Mouse (Mus musculus) A20 (cell line): ENCODE measurements around the gene Brms1l.
A peak's percentile ranks its signal among the peaks of the same experiment; 100 is the strongest.

Source experiments
- DNase-seq: peaks from one replicate; pipeline ENCODE4 v3.0.0-alpha.2; 2011; ENCODE audit warnings: low read depth, low spot score

Brms1l gene

GRCm38 (mm10) chr12:55859409-55860349, 23.6 kb downstream of the Brms1l start:
- no peak for DNase-seq

DNA sequence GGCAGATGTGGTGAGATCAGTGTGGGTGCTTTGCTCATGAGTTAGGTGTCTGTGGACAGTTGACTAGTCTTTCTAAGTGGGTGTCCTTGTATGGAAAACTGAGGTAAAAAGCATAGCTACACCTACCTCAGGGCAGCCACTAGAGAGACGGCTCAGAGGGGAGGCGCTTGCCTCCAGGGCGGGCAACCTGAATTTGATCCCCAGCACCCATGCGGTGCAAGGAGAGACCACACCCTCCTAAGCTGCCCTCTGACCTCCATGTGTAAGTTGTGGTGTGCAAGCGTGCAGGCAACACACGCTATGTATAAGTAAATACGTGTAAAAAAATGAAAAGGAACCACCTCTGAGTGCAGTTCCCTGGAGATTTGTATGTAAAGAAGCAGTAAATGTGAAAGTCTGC, 24.5 kb downstream of the Brms1l start:
- DNase-seq: no peak

DNA sequence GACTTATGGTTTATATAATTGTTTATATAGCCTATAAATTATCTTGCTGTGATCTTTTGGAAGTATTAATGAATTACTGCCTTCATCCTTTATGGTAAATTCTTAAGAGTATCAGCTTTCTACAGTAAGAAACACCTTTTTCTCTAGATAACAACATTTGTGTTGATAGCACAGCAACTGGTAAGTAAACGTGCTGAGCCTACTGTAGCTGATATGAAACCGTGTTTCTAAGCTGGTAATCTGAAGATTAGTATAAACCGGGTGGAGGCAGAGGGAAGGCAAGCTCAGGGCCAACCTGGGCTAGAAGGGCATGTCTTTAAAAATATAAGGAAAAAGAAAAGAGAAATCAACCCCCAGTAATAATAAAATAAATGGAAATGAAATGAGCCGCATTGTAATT, 31.6 kb downstream of the Brms1l start:
- DNase-seq: no peak

- DNase-seq: no peak
Measured at GRCm38 (mm10) chr12:55869622-55870322, 33.6 kb downstream of the Brms1l start.

- no peak for DNase-seq
Measured at GRCm38 (mm10) chr12:55885449-55885848, 49.3 kb downstream of the Brms1l start.

DNA sequence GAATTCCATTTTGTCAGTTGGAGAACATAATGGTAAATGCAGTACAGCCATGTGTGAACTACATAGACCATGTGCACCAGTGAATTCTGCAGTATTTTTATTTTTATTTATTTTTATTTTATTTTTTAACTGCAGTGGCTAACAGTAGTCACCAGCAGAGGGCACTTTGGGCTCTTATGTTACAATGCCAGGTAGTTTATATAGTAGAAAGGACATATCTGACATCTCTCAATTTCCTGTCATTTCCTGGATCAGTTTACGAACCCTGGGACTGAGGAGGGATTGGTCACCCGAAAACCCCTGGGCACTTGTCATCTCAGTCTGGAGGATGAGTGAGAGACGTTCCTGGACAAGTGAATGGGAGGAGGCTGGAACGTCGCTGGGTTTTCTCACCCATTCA, 52.4 kb downstream of the Brms1l start:
- DNase-seq: peak; percentile 37

DNA sequence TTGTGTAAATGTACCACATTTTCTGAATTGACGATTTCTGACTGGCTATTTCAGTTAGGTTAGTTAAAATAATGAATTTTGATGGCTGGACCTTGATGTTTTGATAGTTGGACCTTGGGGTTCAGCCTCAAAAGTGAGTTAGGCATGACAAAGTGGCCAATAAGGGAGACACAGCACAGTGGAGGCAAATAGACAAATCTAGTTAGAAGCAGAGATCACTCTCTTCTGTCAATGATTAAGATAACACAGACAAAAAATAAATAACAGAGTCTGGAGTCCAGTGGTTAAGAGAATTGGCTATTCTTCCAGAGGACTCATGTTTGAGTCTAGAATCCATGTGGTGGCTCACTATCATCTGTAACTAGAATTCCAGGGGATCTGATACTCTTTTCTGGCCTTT, 68.7 kb downstream of the Brms1l start:
- DNase-seq: no peak

GRCm38 (mm10) chr12:55912138-55912537, 76.0 kb downstream of the Brms1l start:
- DNase-seq: no peak

GRCm38 (mm10) chr12:55913201-55913600, 77.1 kb downstream of the Brms1l start:
- no peak for DNase-seq

GRCm38 (mm10) chr12:55916250-55916649, 80.1 kb downstream of the Brms1l start:
- peak; percentile 48 for DNase-seq

GRCm38 (mm10) chr12:55917020-55917419, 80.9 kb downstream of the Brms1l start:
- no peak for DNase-seq
